Mouse (Mus musculus) olfactory bulb, adult 2 months (tissue): ENCODE results near the gene Itm2b. TPM values are rescaled to one million over a fixed set of nuclear protein-coding genes. Genes with fewer than 3 reads are reported as not detected.

ENCODE experiments used
- H3K27ac ChIP-seq: fragments of 200-500 bp; 2 replicates; pipeline ENCODE4 v1.5.1; 2012; ENCODE audit warnings: low read depth, low read length; ENCODE audit not compliant: insufficient read depth
- H3K4me1 ChIP-seq: fragments of 200-500 bp; 2 replicates; pipeline ENCODE4 v1.6.1; 2012; ENCODE audit warnings: low read length; ENCODE audit not compliant: control insufficient read depth, insufficient read depth
- H3K4me3 ChIP-seq: fragments of 200-500 bp; 2 replicates; pipeline ENCODE4 v1.5.1; 2012; ENCODE audit warnings: mild to moderate bottlenecking, low read depth, low read length, moderate library complexity; ENCODE audit not compliant: insufficient read depth
- CTCF ChIP-seq: fragments of 200-500 bp; IDR thresholded peaks from 2 replicates; pipeline ENCODE4 v1.5.1; 2012; ENCODE audit warnings: low read depth, mild to moderate bottlenecking, low read length, moderate library complexity; ENCODE audit not compliant: insufficient read depth
- POLR2A ChIP-seq: fragments of 200-500 bp; IDR thresholded peaks from 2 replicates; pipeline ENCODE4 v1.6.1; 2012; ENCODE audit warnings: mild to moderate bottlenecking, low read depth, low read length, moderate library complexity; ENCODE audit not compliant: insufficient read depth
- WGBS: fragments of 180-500 bp; shearing (Covaris S2); methylation state at CpG from one replicate; pipeline ENCODE4 v1.1.7; 2018; 5-methylcytosine and 5-hydroxymethylcytosine counted together
- polyA plus RNA-seq: library from polyadenylated mRNA; stranded (reverse); fragments of >200 nt; gene quantifications from 2 replicates; pipeline ENCODE4 v1.2.4, GENCODE M21; 2012; ENCODE audit warnings: low replicate concordance; ENCODE audit not compliant: missing spikeins, insufficient read depth, insufficient read length

The Itm2b gene
- polyA plus RNA-seq, 1 experiment, result 469 TPM

GRCm38 (mm10) chr14:73339615-73340014 lies 45.5 kb downstream of the Itm2b start:
- TF ChIP-seq CTCF (no peak), POLR2A (no peak)

GRCm38 (mm10) chr14:73336316-73337080 lies 48.6 kb downstream of the Itm2b start:
- peaks cover 9% of the 10 kb centered on the region for H3K4me1 ChIP-seq
- TF ChIP-seq POLR2A (no peak), CTCF (no peak)
- H3K27ac ChIP-seq, result no peak overlapping the region
- WGBS, result 72% methylated on average over 6 of the region's 6 CpGs
- H3K4me3 ChIP-seq, result no peak overlapping the region

More at GRCm38 (mm10) chr14:73339615-73340014, 45.5 kb downstream of the Itm2b start:
- H3K27ac ChIP-seq, result no peak overlapping the region
- H3K4me1 ChIP-seq, result peaks cover 9% of the 10 kb centered on the region
- 80% methylated on average over 3 of the region's 3 CpGs for WGBS
- H3K4me3 ChIP-seq, result no peak overlapping the region

GRCm38 (mm10) chr14:73334926-73335805 lies 49.9 kb downstream of the Itm2b start:
- H3K4me1 ChIP-seq, result peaks cover 7% of the 10 kb centered on the region
- no peak overlapping the region for H3K4me3 ChIP-seq
- WGBS, result 57% methylated on average over 22 of the region's 22 CpGs
- H3K27ac ChIP-seq, result no peak overlapping the region
- TF ChIP-seq CTCF (no peak), POLR2A (no peak)

DNA sequence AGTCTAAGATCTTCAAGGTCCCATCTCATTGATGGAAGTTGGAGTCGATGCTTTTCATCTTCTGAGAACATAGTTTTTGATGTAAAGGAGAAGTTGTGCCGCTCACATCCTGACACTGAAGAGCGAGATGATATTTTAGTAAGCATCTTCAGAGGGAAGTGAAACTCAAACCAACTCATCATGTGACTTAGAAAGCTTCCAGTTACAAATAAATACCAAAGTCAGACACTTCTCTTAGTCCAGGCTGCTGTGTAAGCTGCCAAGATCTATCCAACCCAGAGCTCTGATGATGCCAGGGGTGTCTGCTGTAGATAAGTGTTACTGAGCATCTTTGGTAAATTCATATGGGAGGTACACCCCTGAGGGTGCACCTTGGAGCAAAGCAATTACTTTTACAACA lies 51.2 kb downstream of the Itm2b start:
- Histone ChIP-seq H3K27ac (no peak overlapping the region), H3K4me1 (peaks cover 7% of the 10 kb centered on the region), H3K4me3 (no peak overlapping the region)
- no peak for TF ChIP-seq POLR2A
- TF ChIP-seq CTCF, result no peak
- 94% methylated on average over 3 of the region's 3 CpGs for WGBS

DNA sequence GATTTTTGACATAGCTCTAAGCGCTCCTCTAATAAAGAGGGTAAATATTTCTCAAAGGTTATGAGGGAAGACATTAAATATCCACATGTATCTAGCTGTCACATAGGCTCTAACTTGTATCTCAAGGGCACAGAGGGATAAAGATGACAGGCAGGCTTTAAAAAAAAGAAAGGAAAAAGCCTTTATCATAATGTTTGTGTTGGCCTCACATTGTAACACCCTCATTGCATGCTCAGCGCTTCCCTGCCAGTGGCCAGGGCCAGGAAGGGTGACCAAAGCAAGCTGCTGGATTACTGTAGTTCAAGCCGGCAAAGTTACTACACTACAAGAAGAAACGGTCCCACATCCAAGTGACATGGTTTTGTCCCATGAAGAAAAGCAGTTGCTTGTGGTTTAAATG lies 53.7 kb downstream of the Itm2b start:
- no peak for TF ChIP-seq POLR2A
- TF ChIP-seq CTCF, result no peak
- Histone ChIP-seq H3K4me1 (peaks cover 7% of the 10 kb centered on the region), H3K27ac (no peak overlapping the region), H3K4me3 (no peak overlapping the region)
- WGBS, result 89% methylated on average over 4 of the region's 4 CpGs

DNA sequence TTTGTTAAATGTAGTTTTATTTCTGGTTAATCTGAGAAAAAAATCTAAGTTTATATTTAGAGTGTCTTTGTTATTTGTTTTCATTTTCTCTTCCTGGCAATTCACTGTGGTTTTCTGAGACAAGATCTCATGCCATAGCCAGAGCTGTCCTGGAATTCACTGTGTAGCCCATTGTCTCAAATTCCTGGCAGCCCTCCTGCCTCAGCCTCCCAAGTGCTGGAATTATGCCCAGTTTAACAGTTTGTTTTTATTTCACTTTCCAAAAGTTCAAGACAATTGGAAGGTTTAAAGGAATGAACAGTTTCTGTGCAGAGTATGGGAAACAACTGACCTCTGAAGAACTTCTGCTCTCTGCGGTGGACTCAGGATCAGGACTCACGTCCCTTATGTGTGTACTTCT lies 55.2 kb downstream of the Itm2b start:
- WGBS, result 81% methylated on average over 2 of the region's 2 CpGs

DNA sequence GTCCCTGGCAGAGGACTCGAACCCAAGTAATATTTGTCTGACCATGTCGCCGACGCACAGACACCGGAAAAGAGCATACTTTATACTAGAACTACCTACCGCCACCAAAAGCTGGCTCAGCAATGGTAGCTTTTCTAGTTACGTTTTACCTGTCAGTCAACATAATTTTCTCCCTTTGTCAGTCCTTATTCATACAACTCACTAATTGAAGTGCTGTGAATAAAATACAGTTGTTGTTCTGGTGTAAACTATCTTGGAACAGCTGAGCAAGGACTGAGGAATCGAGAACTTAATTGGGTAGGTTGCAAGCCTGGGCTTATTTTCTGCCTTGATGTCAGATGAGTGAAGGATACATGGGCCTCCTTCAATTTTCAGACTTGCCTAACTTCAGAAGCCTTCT lies 58.6 kb downstream of the Itm2b start:
- H3K4me1 ChIP-seq, result peaks cover 3% of the 10 kb centered on the region; the same call in 1 of the 2 replicates
- peak overlapping the region; percentile 82 for H3K27ac ChIP-seq
- peak overlapping the region; percentile 100 for H3K4me3 ChIP-seq
- WGBS, result 6% methylated on average over 8 of the region's 8 CpGs
- TF ChIP-seq POLR2A (no peak), CTCF (no peak)

More for the DNA sequence above, 55.2 kb downstream of the Itm2b start:
- H3K4me1 ChIP-seq, result peaks cover 3% of the 10 kb centered on the region; the same call in 1 of the 2 replicates
- H3K4me3 ChIP-seq, result no peak overlapping the region
- TF ChIP-seq CTCF, result no peak
- TF ChIP-seq POLR2A, result no peak
- H3K27ac ChIP-seq, result no peak overlapping the region

GRCm38 (mm10) chr14:73325456-73326381 lies 59.4 kb downstream of the Itm2b start, which contains the start of gene Rb1:
Rb1 (minus strand) TSS chr14:73325822.
- TF ChIP-seq CTCF (no peak), POLR2A (peak; percentile 36)
- Histone ChIP-seq H3K4me1 (peaks cover 3% of the 10 kb centered on the region; the same call in 1 of the 2 replicates), H3K27ac (peak within 1 kb of the TSS; percentile 82), H3K4me3 (peak within 1 kb of the TSS; percentile 100)
- 2% methylated on average over 130 of the region's 135 CpGs for WGBS
